Mouse (Mus musculus) liver, embryonic 15.5 days (tissue): ENCODE measurements around the gene Uvrag. TPM values are rescaled to one million over a fixed set of nuclear protein-coding genes. Genes with fewer than 3 reads are reported as not detected.
A peak's percentile ranks its signal among the peaks of the same experiment; 100 is the strongest.

Experiments
- ATAC-seq: fragments of 200-750 bp; cut with Nextera tagmentation; 2 replicates; pipeline ENCODE4 v1.8.0; 2017; ENCODE audit warnings: moderate number of reproducible peaks, mild to moderate bottlenecking, moderate library complexity; ENCODE audit not compliant: insufficient read depth
- H3K27ac ChIP-seq: fragments of 300-500 bp; sonication (generic); replicated peaks from 2 replicates; pipeline ENCODE4 v1.5.1; 2015; ENCODE audit warnings: mild to moderate bottlenecking, inconsistent platforms
- H3K27me3 ChIP-seq: fragments of 300-500 bp; sonication (generic); 2 replicates; pipeline ENCODE4 v1.6.1; 2015; ENCODE audit warnings: mild to moderate bottlenecking, inconsistent platforms
- H3K36me3 ChIP-seq: fragments of 300-500 bp; sonication (generic); replicated peaks from 2 replicates; pipeline ENCODE4 v1.6.1; 2015; ENCODE audit warnings: moderate library complexity, mild to moderate bottlenecking, inconsistent platforms
- H3K4me1 ChIP-seq: fragments of 300-500 bp; sonication (generic); replicated peaks from 2 replicates; pipeline ENCODE4 v1.6.1; 2015; ENCODE audit warnings: inconsistent platforms
- H3K4me2 ChIP-seq: fragments of 300-500 bp; sonication (generic); 2 replicates; pipeline ENCODE4 v1.6.1; 2015; ENCODE audit warnings: moderate library complexity, mild to moderate bottlenecking, inconsistent platforms
- H3K4me3 ChIP-seq: fragments of 300-500 bp; sonication (generic); replicated peaks from 2 replicates; pipeline ENCODE4 v1.5.1; 2015; ENCODE audit warnings: mild to moderate bottlenecking, inconsistent platforms
- H3K9ac ChIP-seq: fragments of 300-500 bp; sonication (generic); 2 replicates; pipeline ENCODE4 v1.6.1; 2015; ENCODE audit warnings: moderate library complexity, mild to moderate bottlenecking, inconsistent platforms
- H3K9me3 ChIP-seq: fragments of 300-500 bp; sonication (generic); replicated peaks from 2 replicates; pipeline ENCODE4 v1.6.1; 2016; ENCODE audit warnings: inconsistent platforms
- WGBS: fragments of 180-500 bp; shearing (Covaris S2); methylation state at CpG from one replicate; pipeline ENCODE4 v1.1.7; 2015; ENCODE audit warnings: mixed read lengths; ENCODE audit not compliant: insufficient replicate concordance; 5-methylcytosine and 5-hydroxymethylcytosine counted together
- polyA plus RNA-seq: library from polyadenylated mRNA; unstranded; fragments of >200 nt; fragmentation: Nextera tagmentation; extraction: Ambion mirVana; gene quantifications from 2 replicates; pipeline ENCODE4 v1.2.1, GENCODE M21; 2015

Gene Uvrag
- polyA plus RNA-seq, 1 experiment from 2014 or later, result 8.3 TPM

GRCm38 (mm10) chr7:98907476-98907875 lies 233.5 kb downstream of the Uvrag start:
- H3K27me3 ChIP-seq, result no peaks in the 10 kb centered on the region
- no peaks in the 10 kb centered on the region for H3K9me3 ChIP-seq
- no peaks in the 10 kb centered on the region for H3K36me3 ChIP-seq
- 73% methylated on average over 4 of the region's 4 CpGs for WGBS
- no peak for ATAC-seq
- H3K9ac ChIP-seq, result no peak overlapping the region
- no peak overlapping the region for H3K4me2 ChIP-seq
- H3K27ac ChIP-seq, result no peak overlapping the region
- peaks cover 11% of the 10 kb centered on the region; the same call in 1 of the 2 replicates for H3K4me1 ChIP-seq
- no peak overlapping the region for H3K4me3 ChIP-seq

- no peak overlapping the region for H3K9ac ChIP-seq
- ATAC-seq, result no peak
- peaks cover 11% of the 10 kb centered on the region; the same call in 1 of the 2 replicates for H3K4me1 ChIP-seq
- H3K36me3 ChIP-seq, result no peaks in the 10 kb centered on the region
- 81% methylated on average over 21 of the region's 21 CpGs for WGBS
- H3K9me3 ChIP-seq, result no peaks in the 10 kb centered on the region
- no peak overlapping the region for H3K27ac ChIP-seq
- no peaks in the 10 kb centered on the region for H3K27me3 ChIP-seq
- H3K4me2 ChIP-seq, result no peak overlapping the region
- no peak overlapping the region for H3K4me3 ChIP-seq
These were observed 236.1 kb downstream of the Uvrag start for GRCm38 (mm10) chr7:98904659-98905362.

- H3K36me3 ChIP-seq, result no peaks in the 10 kb centered on the region
- no peak overlapping the region for H3K4me2 ChIP-seq
- H3K4me3 ChIP-seq, result no peak overlapping the region
- no peak overlapping the region for H3K27ac ChIP-seq
- H3K4me1 ChIP-seq, result peaks cover 11% of the 10 kb centered on the region; the same call in 1 of the 2 replicates
- no peaks in the 10 kb centered on the region for H3K9me3 ChIP-seq
- 60% methylated on average over 5 of the region's 5 CpGs for WGBS
- no peak for ATAC-seq
- no peaks in the 10 kb centered on the region for H3K27me3 ChIP-seq
- no peak overlapping the region for H3K9ac ChIP-seq
These were observed 237.1 kb downstream of the Uvrag start for GRCm38 (mm10) chr7:98903884-98904283.

- no peaks in the 10 kb centered on the region for H3K27me3 ChIP-seq
- ATAC-seq, result no peak
- H3K4me3 ChIP-seq, result no peak overlapping the region
- H3K36me3 ChIP-seq, result no peaks in the 10 kb centered on the region
- WGBS, result 72% methylated on average over 1 of the region's 1 CpGs
- H3K4me1 ChIP-seq, result peaks cover 7% of the 10 kb centered on the region; the same call in 1 of the 2 replicates
- H3K9me3 ChIP-seq, result no peaks in the 10 kb centered on the region
- H3K9ac ChIP-seq, result no peak overlapping the region
- no peak overlapping the region for H3K27ac ChIP-seq
- no peak overlapping the region for H3K4me2 ChIP-seq
These were observed 239.8 kb downstream of the Uvrag start for GRCm38 (mm10) chr7:98901120-98901519.

- no peak overlapping the region for H3K27ac ChIP-seq
- no peaks in the 10 kb centered on the region for H3K27me3 ChIP-seq
- no peaks in the 10 kb centered on the region for H3K9me3 ChIP-seq
- H3K36me3 ChIP-seq, result no peaks in the 10 kb centered on the region
- no peak overlapping the region for H3K9ac ChIP-seq
- no peak overlapping the region for H3K4me2 ChIP-seq
- peaks cover 18% of the 10 kb centered on the region for H3K4me1 ChIP-seq
- no peak overlapping the region for H3K4me3 ChIP-seq
- WGBS, result 48% methylated on average over 4 of the region's 4 CpGs
- ATAC-seq, result no peak
These were observed 241.1 kb downstream of the Uvrag start for GRCm38 (mm10) chr7:98899815-98900214.

- no peak overlapping the region for H3K27ac ChIP-seq
- no peak for ATAC-seq
- WGBS, result 84% methylated on average over 8 of the region's 8 CpGs
- no peaks in the 10 kb centered on the region for H3K9me3 ChIP-seq
- H3K4me1 ChIP-seq, result peaks cover 19% of the 10 kb centered on the region
- H3K27me3 ChIP-seq, result no peaks in the 10 kb centered on the region
- no peak overlapping the region for H3K4me2 ChIP-seq
- no peak overlapping the region for H3K4me3 ChIP-seq
- no peak overlapping the region for H3K9ac ChIP-seq
- no peaks in the 10 kb centered on the region for H3K36me3 ChIP-seq
These were observed 243.6 kb downstream of the Uvrag start for GRCm38 (mm10) chr7:98897323-98897722.

- Histone ChIP-seq H3K9me3 (no peaks in the 10 kb centered on the region), H3K4me2 (no peak overlapping the region), H3K4me1 (peaks cover 19% of the 10 kb centered on the region), H3K9ac (no peak overlapping the region), H3K27ac (no peak overlapping the region), H3K36me3 (no peaks in the 10 kb centered on the region), H3K27me3 (no peaks in the 10 kb centered on the region), H3K4me3 (no peak overlapping the region)
- no peak for ATAC-seq
- 36% methylated on average over 10 of the region's 10 CpGs for WGBS
These were observed 245.3 kb downstream of the Uvrag start for GRCm38 (mm10) chr7:98895501-98896095.

GRCm38 (mm10) chr7:98894768-98895167 lies 246.2 kb downstream of the Uvrag start:
- H3K4me1 ChIP-seq, result peaks cover 19% of the 10 kb centered on the region
- no peak overlapping the region for H3K9ac ChIP-seq
- H3K4me2 ChIP-seq, result no peak overlapping the region
- WGBS, result 44% methylated on average over 5 of the region's 5 CpGs
- no peaks in the 10 kb centered on the region for H3K9me3 ChIP-seq
- no peaks in the 10 kb centered on the region for H3K36me3 ChIP-seq
- ATAC-seq, result no peak
- no peak overlapping the region for H3K27ac ChIP-seq
- H3K4me3 ChIP-seq, result no peak overlapping the region
- H3K27me3 ChIP-seq, result no peaks in the 10 kb centered on the region

- Histone ChIP-seq H3K4me3 (no peak overlapping the region), H3K27me3 (no peaks in the 10 kb centered on the region), H3K4me1 (peaks cover 19% of the 10 kb centered on the region), H3K4me2 (no peak overlapping the region), H3K27ac (no peak overlapping the region), H3K9ac (no peak overlapping the region), H3K36me3 (no peaks in the 10 kb centered on the region), H3K9me3 (no peaks in the 10 kb centered on the region)
- peak; percentile 40; the same call in 1 of the 2 replicates for ATAC-seq
- WGBS, result 63% methylated on average over 5 of the region's 5 CpGs
These were observed 246.6 kb downstream of the Uvrag start for GRCm38 (mm10) chr7:98894305-98894704.

GRCm38 (mm10) chr7:98893144-98893543 lies 247.8 kb downstream of the Uvrag start:
- Histone ChIP-seq H3K27me3 (no peaks in the 10 kb centered on the region), H3K9me3 (no peaks in the 10 kb centered on the region), H3K36me3 (peaks cover 2% of the 10 kb centered on the region; the same call in 1 of the 2 replicates), H3K9ac (no peak overlapping the region), H3K4me1 (peaks cover 19% of the 10 kb centered on the region), H3K4me3 (no peak overlapping the region), H3K27ac (no peak overlapping the region), H3K4me2 (no peak overlapping the region)
- 58% methylated on average over 5 of the region's 5 CpGs for WGBS
- ATAC-seq, result no peak

GRCm38 (mm10) chr7:98889211-98889610 lies 251.7 kb downstream of the Uvrag start:
- Histone ChIP-seq H3K27me3 (no peaks in the 10 kb centered on the region), H3K9ac (no peak overlapping the region), H3K9me3 (no peaks in the 10 kb centered on the region), H3K36me3 (peaks cover 20% of the 10 kb centered on the region; the same call in 1 of the 2 replicates), H3K4me2 (no peak overlapping the region), H3K27ac (no peak overlapping the region), H3K4me1 (peaks cover 8% of the 10 kb centered on the region), H3K4me3 (no peak overlapping the region)
- ATAC-seq, result no peak
- 80% methylated on average over 7 of the region's 7 CpGs for WGBS
